Mouse (Mus musculus): ENCODE measurements around the gene Map2k7. TPM values are rescaled to one million over a fixed set of nuclear protein-coding genes. Genes with fewer than 3 reads are reported as not detected.

Map2k7 gene
- polyA plus RNA-seq, 1 experiment from 2014 or later = 34.0 TPM

DNA sequence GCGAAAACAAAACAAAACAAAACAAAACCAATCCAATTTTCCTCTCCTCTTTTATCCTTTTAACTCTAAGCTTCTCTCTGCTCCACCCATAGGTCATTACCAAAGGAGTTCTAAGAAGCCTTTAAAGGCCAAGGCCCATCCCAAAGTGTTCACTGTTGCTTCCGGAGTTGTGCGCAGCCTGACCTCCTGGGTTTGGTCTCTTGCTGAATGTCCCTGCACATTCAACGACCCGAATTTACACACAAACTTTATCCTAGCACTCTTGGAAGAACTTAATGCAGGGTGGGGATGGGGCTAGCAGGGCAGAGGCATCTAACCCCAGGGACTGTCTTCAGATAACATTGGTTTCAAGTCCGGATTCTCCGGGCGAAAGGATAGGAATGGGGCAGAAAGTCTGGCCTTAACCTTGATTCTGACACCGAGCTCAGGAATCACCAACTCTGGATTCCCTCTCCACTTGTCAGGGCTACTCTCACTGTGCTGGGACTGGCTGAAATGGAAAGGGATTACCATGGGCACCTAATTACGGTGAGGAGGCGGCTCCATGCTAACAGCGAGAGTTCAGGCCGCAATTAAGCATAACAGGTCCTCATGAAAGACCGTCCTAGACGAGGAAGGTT is 616 bp upstream of the Map2k7 start:
- Histone ChIP-seq H3K36me3 (replicated peaks) (0 out of 2 replicates have a peak, but pooled peaks cover 6% of the 10 kb centered on the region), H3K4me1 (peaks cover 38% of the 10 kb centered on the region), H3K4me2 (peak overlapping the region; percentile 82), H3K9ac (peak overlapping the region; percentile 47), H3K4me3 (peak overlapping the region; percentile 75), H3K27ac (peak overlapping the region; percentile 90), H3K9me3 (no peaks in the 10 kb centered on the region), H3K27me3 (replicated peaks) (no peaks in the 10 kb centered on the region)
- ATAC-seq (replicated peaks) = peak; percentile 4; the same call in 1 of the 2 replicates
- WGBS = 18% methylated on average over 15 of the region's 15 CpGs

DNA sequence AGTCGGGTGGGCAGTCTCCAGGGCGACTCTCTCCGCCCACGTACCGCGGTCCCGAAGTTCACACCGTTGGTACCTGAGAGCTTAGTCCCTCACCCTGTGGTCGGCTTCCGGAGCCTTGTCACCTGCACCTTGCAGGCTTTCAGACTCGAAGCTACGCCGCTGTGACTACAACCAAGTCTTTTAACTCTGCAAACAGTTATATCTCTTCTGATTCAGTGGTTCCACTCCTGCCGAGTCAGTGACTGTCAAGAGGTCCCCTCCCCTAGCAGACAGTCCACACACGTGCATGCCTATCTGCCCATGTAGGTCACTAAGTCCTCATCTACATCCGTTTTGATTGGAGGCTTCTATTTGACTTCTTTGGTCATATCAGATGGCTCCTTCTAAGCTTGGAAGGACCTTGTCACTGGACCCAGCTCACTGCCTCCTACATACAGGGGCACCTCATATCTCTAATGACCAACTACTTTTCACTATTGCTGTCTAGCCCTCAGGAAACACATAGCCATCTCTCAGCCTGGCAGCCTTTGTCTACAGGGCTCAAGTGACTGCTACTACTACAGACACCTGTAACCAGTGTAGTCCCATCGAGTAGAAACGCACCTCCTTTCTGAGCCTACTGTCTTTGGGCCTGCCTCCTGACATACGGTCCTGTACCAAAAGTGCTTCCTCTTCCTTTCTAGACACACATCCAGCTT is 802 bp downstream of the Map2k7 start:
- Histone ChIP-seq H3K36me3 (replicated peaks) (peaks cover 18% of the 10 kb centered on the region), H3K27ac (peak overlapping the region; percentile 90), H3K4me3 (peak overlapping the region; percentile 75), H3K4me2 (peak overlapping the region; percentile 82), H3K9ac (peak overlapping the region; percentile 63), H3K27me3 (replicated peaks) (no peaks in the 10 kb centered on the region), H3K4me1 (peaks cover 38% of the 10 kb centered on the region), H3K9me3 (no peaks in the 10 kb centered on the region)
- peak; percentile 1; the same call in 1 of the 2 replicates for ATAC-seq (replicated peaks)
- 13% methylated on average over 19 of the region's 19 CpGs for WGBS

DNA sequence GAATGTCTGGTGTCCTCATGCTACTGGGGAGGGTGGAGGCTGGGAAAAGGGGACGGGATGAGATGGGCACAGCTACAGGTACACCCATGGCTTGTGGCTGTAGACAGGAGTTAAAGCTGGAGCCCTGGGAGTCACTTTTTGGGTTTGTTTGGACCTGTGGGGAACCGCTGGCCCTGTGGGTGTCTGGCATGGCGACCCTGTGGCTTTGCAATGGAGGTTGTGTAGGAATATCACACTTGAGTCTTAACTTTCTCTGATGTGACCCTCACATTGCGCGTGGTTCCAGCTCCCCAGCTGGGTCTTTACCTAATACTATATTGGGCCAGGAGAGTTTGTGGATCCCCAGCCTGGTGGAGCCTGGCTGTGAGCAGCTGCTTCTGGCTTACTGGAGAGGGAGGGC is 6.5 kb downstream of the Map2k7 start:
- Histone ChIP-seq H3K9me3 (no peaks in the 10 kb centered on the region), H3K36me3 (replicated peaks) (peaks cover 43% of the 10 kb centered on the region), H3K27me3 (replicated peaks) (no peaks in the 10 kb centered on the region; the same call in 1 of the 2 replicates), H3K4me3 (no peak overlapping the region), H3K4me1 (peaks cover 22% of the 10 kb centered on the region), H3K4me2 (no peak overlapping the region), H3K27ac (no peak overlapping the region), H3K9ac (no peak overlapping the region)
- ATAC-seq (replicated peaks) = no peak
- WGBS = 94% methylated on average over 5 of the region's 5 CpGs

DNA sequence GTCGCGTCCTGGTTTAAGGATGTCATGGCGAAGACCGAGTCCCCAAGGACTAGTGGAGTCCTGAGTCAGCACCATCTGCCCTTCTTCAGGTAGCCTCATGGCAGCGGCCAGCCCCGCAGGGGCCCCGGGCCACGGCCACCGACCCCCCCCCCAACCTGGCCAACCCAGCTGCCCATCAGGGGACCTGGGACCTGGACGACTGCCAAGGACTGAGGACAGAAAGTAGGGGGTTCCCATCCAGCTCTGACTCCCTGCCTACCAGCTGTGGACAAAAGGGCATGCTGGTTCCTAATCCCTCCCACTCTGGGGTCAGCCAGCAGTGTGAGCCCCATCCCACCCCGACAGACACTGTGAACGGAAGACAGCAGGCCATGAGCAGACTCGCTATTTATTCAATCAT is 7.2 kb downstream of the Map2k7 start:
- H3K36me3 ChIP-seq (replicated peaks) = peaks cover 43% of the 10 kb centered on the region
- peaks cover 15% of the 10 kb centered on the region for H3K4me1 ChIP-seq
- no peak overlapping the region for H3K4me2 ChIP-seq
- H3K27ac ChIP-seq = no peak overlapping the region
- no peak for ATAC-seq (replicated peaks)
- H3K4me3 ChIP-seq = no peak overlapping the region
- 89% methylated on average over 13 of the region's 13 CpGs for WGBS
- no peaks in the 10 kb centered on the region; the same call in 1 of the 2 replicates for H3K27me3 ChIP-seq (replicated peaks)
- H3K9me3 ChIP-seq = no peaks in the 10 kb centered on the region
- no peak overlapping the region for H3K9ac ChIP-seq

DNA sequence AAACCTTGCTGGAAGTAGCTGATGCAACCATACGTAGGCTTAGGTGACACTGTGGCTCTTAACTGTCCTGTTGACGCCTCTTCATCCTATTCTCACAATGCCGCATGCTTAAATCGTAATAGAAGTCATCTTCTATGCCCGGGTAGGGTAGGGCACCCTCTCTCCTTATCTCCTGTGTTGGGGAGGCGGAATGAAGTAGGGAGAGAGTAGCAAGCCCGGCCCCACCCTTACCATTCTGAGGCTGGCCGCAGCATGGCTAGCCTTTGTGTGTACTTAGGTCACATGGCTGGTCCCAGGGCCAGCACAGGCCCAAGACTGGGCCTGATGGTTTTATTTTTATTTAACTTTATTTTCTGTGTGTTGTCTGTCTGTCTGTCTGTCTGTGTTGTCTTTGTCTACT is 8.7 kb downstream of the Map2k7 start:
- peaks cover 43% of the 10 kb centered on the region for H3K36me3 ChIP-seq (replicated peaks)
- H3K27me3 ChIP-seq (replicated peaks) = no peaks in the 10 kb centered on the region; the same call in 1 of the 2 replicates
- no peak overlapping the region for H3K27ac ChIP-seq
- H3K9ac ChIP-seq = no peak overlapping the region
- 92% methylated on average over 8 of the region's 8 CpGs for WGBS
- H3K9me3 ChIP-seq = no peaks in the 10 kb centered on the region
- H3K4me3 ChIP-seq = no peak overlapping the region
- H3K4me1 ChIP-seq = peaks cover 5% of the 10 kb centered on the region
- ATAC-seq (replicated peaks) = no peak
- H3K4me2 ChIP-seq = no peak overlapping the region

DNA sequence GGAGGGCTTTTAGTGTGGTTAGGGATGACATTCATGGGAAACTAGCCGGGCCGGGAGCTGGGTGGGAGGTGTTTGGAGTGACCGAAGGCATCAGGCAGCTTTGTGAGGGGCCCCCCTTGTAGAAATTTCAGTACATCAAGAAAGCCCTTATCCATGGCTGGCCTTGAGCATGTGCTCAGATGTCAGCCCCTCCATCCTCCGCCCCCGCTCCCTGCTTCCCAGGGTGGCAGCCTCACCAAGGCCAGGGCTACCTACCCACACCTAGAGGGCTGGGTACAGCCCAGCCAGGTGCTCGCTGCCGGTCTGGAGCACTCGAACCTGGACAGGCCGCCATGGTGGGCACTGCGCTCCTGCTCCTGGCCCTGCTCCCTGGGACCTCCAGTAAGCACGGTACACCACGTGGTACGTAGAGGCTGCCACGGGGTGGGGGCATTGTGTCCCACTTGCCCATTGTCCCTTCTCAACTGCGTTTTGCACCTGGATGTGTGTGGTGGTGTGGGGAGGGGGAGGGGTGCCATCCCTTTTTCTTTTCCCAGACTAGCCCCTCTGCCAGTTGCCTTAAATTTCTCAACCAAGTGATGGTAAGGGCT is 9.5 kb downstream of the Map2k7 start, which contains the start of gene Tgfbr3l:
TSS of gene Tgfbr3l (plus strand) at position 264 of the 590 bp plus-strand sequence.
- 76% methylated on average over 15 of the region's 15 CpGs for WGBS
- Histone ChIP-seq H3K4me3 (no peak within 1 kb of the TSS), H3K27me3 (replicated peaks) (no peaks in the 10 kb centered on the region; the same call in 1 of the 2 replicates), H3K4me2 (no peak within 1 kb of the TSS), H3K4me1 (peaks cover 9% of the 10 kb centered on the region), H3K9ac (no peak within 1 kb of the TSS), H3K27ac (no peak within 1 kb of the TSS), H3K9me3 (no peaks in the 10 kb centered on the region), H3K36me3 (replicated peaks) (peaks cover 37% of the 10 kb centered on the region)
- ATAC-seq (replicated peaks) = no peak

DNA sequence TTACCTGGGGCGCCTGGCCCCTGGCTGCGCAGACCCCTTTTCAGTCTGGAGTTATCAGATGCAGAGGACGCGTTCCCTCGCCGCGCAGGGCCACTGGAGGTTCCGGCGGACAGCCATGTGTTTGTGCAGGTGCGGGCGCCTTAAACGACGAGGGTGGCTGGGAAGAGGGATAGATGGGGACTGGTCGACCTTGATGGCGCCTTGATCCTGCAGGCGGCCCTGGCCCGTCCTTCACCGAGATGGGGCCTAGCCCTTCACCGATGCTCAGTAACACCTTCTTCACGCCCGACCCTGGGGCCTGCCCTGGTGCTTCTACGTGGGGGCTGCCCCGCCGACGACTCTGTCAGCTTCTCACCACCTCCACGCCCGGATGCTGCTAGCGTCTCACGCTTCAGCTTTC is 10.7 kb downstream of the Map2k7 start:
- no peak overlapping the region for H3K4me3 ChIP-seq
- H3K4me1 ChIP-seq = peaks cover 17% of the 10 kb centered on the region
- no peak overlapping the region for H3K27ac ChIP-seq
- WGBS = 22% methylated on average over 29 of the region's 29 CpGs
- no peak overlapping the region; the same call in 1 of the 2 replicates for H3K9ac ChIP-seq
- no peaks in the 10 kb centered on the region for H3K9me3 ChIP-seq
- ATAC-seq (replicated peaks) = no peak
- 0 out of 2 replicates have a peak overlapping the region, but pooled peaks have one; percentile 3 for H3K4me2 ChIP-seq
- H3K36me3 ChIP-seq (replicated peaks) = peaks cover 27% of the 10 kb centered on the region
- H3K27me3 ChIP-seq (replicated peaks) = no peaks in the 10 kb centered on the region; the same call in 1 of the 2 replicates

DNA sequence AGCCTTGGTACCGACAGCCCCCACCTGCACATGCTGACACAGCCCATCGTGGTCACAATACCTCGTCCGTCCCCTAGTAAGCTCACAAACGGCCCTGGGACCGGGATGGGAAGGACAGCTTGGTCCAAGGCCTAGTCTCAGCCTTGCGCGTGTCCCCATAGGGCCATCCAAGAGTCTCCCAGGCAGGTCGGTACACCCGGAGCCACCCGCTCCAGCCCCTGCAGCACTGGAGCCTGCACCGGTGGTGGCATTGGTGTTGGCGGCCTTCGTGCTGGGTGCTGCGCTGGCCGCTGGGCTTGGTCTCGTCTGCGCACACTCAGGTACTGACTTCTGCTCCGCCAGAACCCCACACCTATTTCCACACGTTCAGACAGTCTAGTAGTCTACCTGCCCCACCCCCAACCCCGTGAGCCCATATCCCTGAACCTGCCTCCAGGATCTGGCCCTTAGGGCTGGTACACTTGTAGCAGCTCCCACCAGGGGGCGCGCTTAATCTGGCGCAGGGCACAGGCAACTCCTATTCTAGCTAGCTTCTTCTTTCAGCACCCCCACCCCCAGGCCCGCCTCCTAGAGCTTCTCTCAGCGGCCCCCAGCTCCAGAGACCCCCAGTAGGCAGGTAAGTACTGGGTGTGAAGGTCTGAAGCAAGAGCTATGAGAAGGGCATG is 11.9 kb downstream of the Map2k7 start:
- 30% methylated on average over 26 of the region's 26 CpGs for WGBS
- no peak for ATAC-seq (replicated peaks)

DNA sequence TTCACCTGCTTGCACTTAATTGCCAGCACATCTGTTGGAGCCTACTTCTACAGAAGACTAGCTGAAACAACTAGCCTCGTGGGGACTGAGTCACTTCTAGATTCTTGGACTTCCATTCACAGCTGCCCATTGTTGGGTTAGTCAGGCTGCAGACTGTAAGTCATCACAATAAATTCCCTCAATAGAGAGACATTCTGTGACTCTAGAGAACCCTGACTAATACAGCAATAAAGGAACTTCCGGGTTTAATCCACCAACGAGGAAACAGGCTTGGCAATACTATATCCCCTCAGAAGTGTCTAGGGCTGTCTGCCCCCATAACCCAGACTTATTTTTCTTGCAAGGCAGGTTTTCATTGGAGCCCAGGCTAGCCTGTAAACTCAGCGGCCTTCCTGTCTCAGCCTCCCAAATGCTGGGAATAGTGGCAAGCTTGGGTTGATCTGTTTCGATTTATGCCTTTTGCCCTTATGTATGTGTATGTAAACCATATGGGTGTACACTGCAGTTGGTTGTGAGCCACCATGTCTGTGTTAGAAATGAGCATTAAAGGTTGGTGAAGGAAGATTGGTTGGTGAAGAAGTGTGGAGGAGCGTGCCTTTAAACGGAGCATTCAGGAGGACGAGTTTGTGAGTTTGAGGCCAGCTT is 13.7 kb downstream of the Map2k7 start:
- Histone ChIP-seq H3K27ac (peak overlapping the region; percentile 91), H3K9me3 (no peaks in the 10 kb centered on the region), H3K4me1 (peaks cover 40% of the 10 kb centered on the region), H3K4me3 (peak overlapping the region; percentile 71), H3K27me3 (replicated peaks) (no peaks in the 10 kb centered on the region; the same call in 1 of the 2 replicates), H3K36me3 (replicated peaks) (peaks cover 28% of the 10 kb centered on the region), H3K4me2 (peak overlapping the region; percentile 86), H3K9ac (peak overlapping the region; percentile 88)
- no peak; the same call in 1 of the 2 replicates for ATAC-seq (replicated peaks)
- 45% methylated on average over 8 of the region's 8 CpGs for WGBS

More for the DNA sequence above, 11.9 kb downstream of the Map2k7 start:
- no peak overlapping the region for H3K9ac ChIP-seq
- H3K4me2 ChIP-seq = no peak overlapping the region
- no peaks in the 10 kb centered on the region; the same call in 1 of the 2 replicates for H3K27me3 ChIP-seq (replicated peaks)
- H3K36me3 ChIP-seq (replicated peaks) = peaks cover 26% of the 10 kb centered on the region; the same call in 1 of the 2 replicates
- H3K27ac ChIP-seq = no peak overlapping the region
- no peak overlapping the region for H3K4me3 ChIP-seq
- H3K4me1 ChIP-seq = peaks cover 27% of the 10 kb centered on the region
- H3K9me3 ChIP-seq = no peaks in the 10 kb centered on the region

DNA sequence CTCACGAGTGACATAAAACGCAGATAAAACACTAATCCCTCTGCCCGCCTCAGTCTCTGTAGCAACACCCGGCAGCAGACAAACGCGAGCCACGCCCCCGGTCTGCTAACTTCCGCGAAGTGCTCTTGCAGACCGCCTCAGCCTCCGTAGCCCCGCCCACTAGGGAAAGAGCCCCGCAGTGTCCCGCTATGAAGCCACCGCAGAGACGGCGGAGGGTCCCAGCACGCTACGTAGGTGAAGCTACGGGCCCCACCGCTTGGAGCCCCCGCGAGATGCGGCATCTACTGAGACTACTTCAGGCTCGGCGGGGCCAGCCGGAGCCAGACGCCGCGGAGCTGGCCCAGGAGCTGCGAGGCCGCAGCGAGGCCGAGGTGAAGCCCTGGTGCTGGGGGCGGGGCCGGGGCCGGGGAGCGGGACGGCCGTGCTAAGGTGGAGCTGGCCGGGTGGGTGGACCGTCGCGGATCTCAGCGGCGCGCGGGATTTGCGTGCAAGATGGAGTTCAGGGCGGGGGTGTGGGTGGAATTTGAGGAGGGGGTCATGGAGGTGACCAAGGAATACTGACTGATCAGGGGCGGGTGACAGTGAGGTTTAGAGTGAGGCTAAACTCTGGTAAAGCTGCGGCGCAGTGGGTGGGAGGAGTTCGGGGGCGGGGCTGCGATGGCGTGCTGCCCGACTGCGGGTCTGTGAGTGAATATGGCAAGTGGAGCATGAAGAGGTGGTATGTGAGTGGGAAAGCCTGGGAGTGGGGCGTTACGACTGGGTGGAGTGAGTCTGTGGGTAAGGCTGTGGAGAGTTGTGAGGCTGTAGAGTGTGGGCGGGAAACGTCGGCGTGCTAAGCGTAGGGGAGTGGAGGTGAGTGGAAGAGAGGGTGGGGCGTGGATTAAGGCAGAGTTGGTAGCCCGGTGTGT is 14.6 kb downstream of the Map2k7 start, which contains the start of gene Snapc2:
TSS of gene Snapc2 (plus strand) at position 147 of the 908 bp plus-strand sequence.
- peak within 1 kb of the TSS; percentile 91 for H3K27ac ChIP-seq
- peaks cover 49% of the 10 kb centered on the region for H3K4me1 ChIP-seq
- no peaks in the 10 kb centered on the region; the same call in 1 of the 2 replicates for H3K27me3 ChIP-seq (replicated peaks)
- H3K4me2 ChIP-seq = peak within 1 kb of the TSS; percentile 86
- peaks cover 24% of the 10 kb centered on the region for H3K36me3 ChIP-seq (replicated peaks)
- ATAC-seq (replicated peaks) = peak; percentile 92
- H3K9ac ChIP-seq = peak within 1 kb of the TSS; percentile 88
- WGBS = 0% methylated on average over 66 of the region's 69 CpGs
- no peaks in the 10 kb centered on the region for H3K9me3 ChIP-seq
- H3K4me3 ChIP-seq = peak within 1 kb of the TSS; percentile 71

All from midbrain, embryonic 15.5 days (tissue).